Mouse (Mus musculus) neural tube, embryonic 12.5 days (tissue): ENCODE data around the gene Nkapd1. TPM values are rescaled to one million over a fixed set of nuclear protein-coding genes. Genes with fewer than 3 reads are reported as not detected.

Source experiments
- ATAC-seq: fragments of 200-750 bp; cut with Nextera tagmentation; 2 replicates; pipeline ENCODE4 v1.8.0; 2017; ENCODE audit warnings: low read depth, mild to moderate bottlenecking, moderate TSS enrichment, moderate library complexity; ENCODE audit not compliant: low FRiP score
- H3K27ac ChIP-seq: fragments of 300-500 bp; sonication (generic); 2 replicates; pipeline ENCODE4 v1.5.1; 2016
- H3K27me3 ChIP-seq: fragments of 300-500 bp; sonication (generic); replicated peaks from 2 replicates; pipeline ENCODE4 v1.6.1; 2016; ENCODE audit warnings: mild to moderate bottlenecking
- H3K36me3 ChIP-seq: fragments of 300-500 bp; sonication (generic); 2 replicates; pipeline ENCODE4 v1.6.1; 2016; ENCODE audit warnings: mild to moderate bottlenecking
- H3K4me1 ChIP-seq: fragments of 300-500 bp; sonication (generic); 2 replicates; pipeline ENCODE4 v1.6.1; 2016
- H3K4me2 ChIP-seq: fragments of 300-500 bp; sonication (generic); replicated peaks from 2 replicates; pipeline ENCODE4 v1.6.1; 2016; ENCODE audit warnings: mild to moderate bottlenecking
- H3K4me3 ChIP-seq: fragments of 300-500 bp; sonication (generic); 2 replicates; pipeline ENCODE4 v1.5.1; 2016
- H3K9ac ChIP-seq: fragments of 300-500 bp; sonication (generic); 2 replicates; pipeline ENCODE4 v1.6.1; 2016; ENCODE audit warnings: mild to moderate bottlenecking
- H3K9me3 ChIP-seq: fragments of 300-500 bp; sonication (generic); 2 replicates; pipeline ENCODE4 v1.6.1; 2016; ENCODE audit warnings: mild to moderate bottlenecking
- WGBS: fragments of 180-500 bp; shearing (Covaris S2); methylation state at CpG from one replicate; pipeline ENCODE4 v1.1.7; 2016; 5-methylcytosine and 5-hydroxymethylcytosine counted together
- polyA plus RNA-seq: library from polyadenylated mRNA; unstranded; fragments of >200 nt; fragmentation: Nextera tagmentation; extraction: Ambion mirVana; gene quantifications from 2 replicates; pipeline ENCODE4 v1.2.1, GENCODE M21; 2016

The Nkapd1 gene
- polyA plus RNA-seq, result 30.2 and 30.4 TPM in 2 replicates

GRCm38 (mm10) chr9:50616766-50617603, at the start of gene Nkapd1, which contains the start of gene Pih1d2:
Gene Nkapd1 (minus strand): TSS chr9:50617464.
Gene Pih1d2 (plus strand): TSS chr9:50617321.
- peaks cover 30% of the 10 kb centered on the region for H3K36me3 ChIP-seq
- ATAC-seq, result peak; percentile 95
- peak within 1 kb of the TSS; percentile 99 for H3K4me3 ChIP-seq
- peak within 1 kb of the TSS; percentile 95 for H3K9ac ChIP-seq
- peaks cover 13% of the 10 kb centered on the region for H3K4me1 ChIP-seq
- H3K27ac ChIP-seq, result peak within 1 kb of the TSS; percentile 85
- WGBS, result under 1% methylated on average over 81 of the region's 81 CpGs
- H3K9me3 ChIP-seq, result no peaks in the 10 kb centered on the region
- H3K27me3 ChIP-seq, result no peaks in the 10 kb centered on the region
- H3K4me2 ChIP-seq, result peak within 1 kb of the TSS; percentile 86

- 85% methylated on average over 6 of the region's 6 CpGs for WGBS
- Histone ChIP-seq H3K27ac (no peak overlapping the region), H3K9ac (no peak overlapping the region), H3K4me1 (no peaks in the 10 kb centered on the region), H3K4me2 (no peak overlapping the region), H3K9me3 (no peaks in the 10 kb centered on the region), H3K27me3 (no peaks in the 10 kb centered on the region), H3K4me3 (no peak overlapping the region), H3K36me3 (peaks cover 39% of the 10 kb centered on the region)
- no peak for ATAC-seq
Measured at GRCm38 (mm10) chr9:50666442-50666841, 49.2 kb upstream of the Nkapd1 start.

- H3K9ac ChIP-seq, result no peak overlapping the region
- H3K27ac ChIP-seq, result no peak overlapping the region
- H3K27me3 ChIP-seq, result no peaks in the 10 kb centered on the region
- H3K4me3 ChIP-seq, result no peak overlapping the region
- H3K36me3 ChIP-seq, result peaks cover 39% of the 10 kb centered on the region
- 87% methylated on average over 5 of the region's 5 CpGs for WGBS
- no peaks in the 10 kb centered on the region for H3K9me3 ChIP-seq
- H3K4me1 ChIP-seq, result no peaks in the 10 kb centered on the region
- no peak for ATAC-seq
- H3K4me2 ChIP-seq, result no peak overlapping the region
Measured at GRCm38 (mm10) chr9:50664826-50665225, 47.6 kb upstream of the Nkapd1 start.

- Histone ChIP-seq H3K27ac (no peak overlapping the region), H3K27me3 (no peaks in the 10 kb centered on the region), H3K9me3 (no peaks in the 10 kb centered on the region), H3K4me1 (peaks cover 8% of the 10 kb centered on the region), H3K4me2 (peak overlapping the region; percentile 68), H3K4me3 (peak overlapping the region; percentile 92; the same call in 1 of the 2 replicates), H3K9ac (no peak overlapping the region; the same call in 1 of the 2 replicates), H3K36me3 (peaks cover 23% of the 10 kb centered on the region)
- no peak for ATAC-seq
- 23% methylated on average over 12 of the region's 12 CpGs for WGBS
Measured at GRCm38 (mm10) chr9:50660431-50660830, 43.2 kb upstream of the Nkapd1 start.

- Histone ChIP-seq H3K4me3 (peak within 1 kb of the TSS; percentile 92), H3K27me3 (no peaks in the 10 kb centered on the region), H3K36me3 (peaks cover 20% of the 10 kb centered on the region), H3K9me3 (no peaks in the 10 kb centered on the region), H3K9ac (peak within 1 kb of the TSS; percentile 90), H3K27ac (peak within 1 kb of the TSS; percentile 53), H3K4me1 (peaks cover 8% of the 10 kb centered on the region), H3K4me2 (peak within 1 kb of the TSS; percentile 68)
- under 1% methylated on average over 63 of the region's 63 CpGs for WGBS
- peak; percentile 89 for ATAC-seq
Measured at GRCm38 (mm10) chr9:50659392-50660217, 42.3 kb upstream of the Nkapd1 start, which contains the start of gene Dlat. Gene Dlat (minus strand): TSS chr9:50659780.

- Histone ChIP-seq H3K9ac (peak overlapping the region; percentile 90), H3K27me3 (no peaks in the 10 kb centered on the region), H3K4me1 (peaks cover 8% of the 10 kb centered on the region), H3K36me3 (peaks cover 25% of the 10 kb centered on the region), H3K4me2 (peak overlapping the region; percentile 68), H3K27ac (peak overlapping the region; percentile 53), H3K4me3 (peak overlapping the region; percentile 92), H3K9me3 (no peaks in the 10 kb centered on the region)
- no peak for ATAC-seq
- WGBS, result 0% methylated on average over 28 of the region's 28 CpGs
Measured at GRCm38 (mm10) chr9:50658941-50659388, 41.7 kb upstream of the Nkapd1 start.

GRCm38 (mm10) chr9:50658391-50658790, 41.1 kb upstream of the Nkapd1 start:
- H3K27me3 ChIP-seq, result no peaks in the 10 kb centered on the region
- no peak overlapping the region for H3K27ac ChIP-seq
- H3K36me3 ChIP-seq, result peaks cover 30% of the 10 kb centered on the region
- H3K4me3 ChIP-seq, result peak overlapping the region; percentile 92
- H3K9ac ChIP-seq, result peak overlapping the region; percentile 90
- WGBS, result 32% methylated on average over 5 of the region's 5 CpGs
- peak overlapping the region; percentile 68 for H3K4me2 ChIP-seq
- H3K9me3 ChIP-seq, result no peaks in the 10 kb centered on the region
- peaks cover 8% of the 10 kb centered on the region for H3K4me1 ChIP-seq
- no peak for ATAC-seq

GRCm38 (mm10) chr9:50650503-50650902, 33.2 kb upstream of the Nkapd1 start:
- 95% methylated on average over 10 of the region's 10 CpGs for WGBS
- Histone ChIP-seq H3K27me3 (no peaks in the 10 kb centered on the region), H3K9ac (no peak overlapping the region), H3K4me1 (no peaks in the 10 kb centered on the region), H3K4me2 (no peak overlapping the region), H3K36me3 (peaks cover 89% of the 10 kb centered on the region), H3K9me3 (no peaks in the 10 kb centered on the region), H3K4me3 (no peak overlapping the region), H3K27ac (no peak overlapping the region)
- ATAC-seq, result no peak

GRCm38 (mm10) chr9:50646826-50647370, 29.6 kb upstream of the Nkapd1 start:
- Histone ChIP-seq H3K9me3 (no peaks in the 10 kb centered on the region), H3K4me1 (no peaks in the 10 kb centered on the region), H3K4me2 (no peak overlapping the region), H3K4me3 (no peak overlapping the region), H3K9ac (no peak overlapping the region), H3K27ac (no peak overlapping the region), H3K27me3 (no peaks in the 10 kb centered on the region), H3K36me3 (peaks cover 87% of the 10 kb centered on the region)
- ATAC-seq, result no peak
- WGBS, result 81% methylated on average over 10 of the region's 10 CpGs

GRCm38 (mm10) chr9:50634270-50634669, 17.0 kb upstream of the Nkapd1 start:
- no peak overlapping the region for H3K4me2 ChIP-seq
- H3K27ac ChIP-seq, result no peak overlapping the region
- H3K4me3 ChIP-seq, result no peak overlapping the region
- WGBS, result 94% methylated on average over 11 of the region's 11 CpGs
- no peaks in the 10 kb centered on the region for H3K4me1 ChIP-seq
- H3K36me3 ChIP-seq, result peaks cover 45% of the 10 kb centered on the region
- ATAC-seq, result no peak
- no peaks in the 10 kb centered on the region for H3K9me3 ChIP-seq
- H3K9ac ChIP-seq, result no peak overlapping the region
- H3K27me3 ChIP-seq, result no peaks in the 10 kb centered on the region

GRCm38 (mm10) chr9:50633059-50633458, 15.8 kb upstream of the Nkapd1 start:
- Histone ChIP-seq H3K27ac (no peak overlapping the region), H3K4me3 (no peak overlapping the region), H3K27me3 (no peaks in the 10 kb centered on the region), H3K9me3 (no peaks in the 10 kb centered on the region), H3K4me2 (no peak overlapping the region), H3K4me1 (no peaks in the 10 kb centered on the region), H3K36me3 (peaks cover 37% of the 10 kb centered on the region), H3K9ac (no peak overlapping the region)
- WGBS, result 67% methylated on average over 2 of the region's 2 CpGs
- ATAC-seq, result no peak
